Mouse (Mus musculus) stomach, embryonic 16.5 days (tissue): ENCODE results near the gene Ddah2. TPM values are rescaled to one million over a fixed set of nuclear protein-coding genes. Genes with fewer than 3 reads are reported as not detected.
A peak's percentile ranks its signal among the peaks of the same experiment; 100 is the strongest.

Experiments used
- ATAC-seq: fragments of 200-750 bp; cut with Nextera tagmentation; 2 replicates; pipeline ENCODE4 v1.8.0; 2017; ENCODE audit warnings: moderate number of reproducible peaks, moderate TSS enrichment; ENCODE audit not compliant: insufficient read depth, low FRiP score
- H3K27ac ChIP-seq: fragments of 300-500 bp; sonication (generic); 2 replicates; pipeline ENCODE4 v1.5.1; 2014; ENCODE audit warnings: low read length
- H3K27me3 ChIP-seq: fragments of 300-500 bp; sonication (generic); 2 replicates; pipeline ENCODE4 v1.6.1; 2014; ENCODE audit warnings: low read length, control low read depth, mixed read lengths; ENCODE audit not compliant: control insufficient read depth, insufficient read depth
- H3K36me3 ChIP-seq: fragments of 300-500 bp; sonication (generic); 2 replicates; pipeline ENCODE4 v1.6.1; 2014; ENCODE audit warnings: low read length; ENCODE audit not compliant: control insufficient read depth, insufficient read depth
- H3K4me1 ChIP-seq: fragments of 300-500 bp; sonication (generic); 2 replicates; pipeline ENCODE4 v1.6.1; 2014; ENCODE audit warnings: low read length, control low read depth, mixed read lengths; ENCODE audit not compliant: control insufficient read depth, insufficient read depth
- H3K4me2 ChIP-seq: fragments of 300-500 bp; sonication (generic); 2 replicates; pipeline ENCODE4 v1.6.1; 2014; ENCODE audit warnings: low read depth, low read length, mixed read lengths
- H3K4me3 ChIP-seq: fragments of 300-500 bp; sonication (generic); replicated peaks from 2 replicates; pipeline ENCODE4 v1.5.1; 2014; ENCODE audit warnings: mild to moderate bottlenecking, low read length
- H3K9ac ChIP-seq: fragments of 300-500 bp; sonication (generic); 2 replicates; pipeline ENCODE4 v1.6.1; 2014; ENCODE audit warnings: low read length
- H3K9me3 ChIP-seq: fragments of 300-500 bp; sonication (generic); replicated peaks from 2 replicates; pipeline ENCODE4 v1.6.1; 2016; ENCODE audit warnings: low read length, control low read depth; ENCODE audit not compliant: control insufficient read depth
- WGBS: fragments of 180-500 bp; shearing (Covaris S2); extraction: QIAGEN DNeasy Blood & Tissue Kit; methylation state at CpG from one replicate; pipeline ENCODE4 v1.1.7; 2014; 5-methylcytosine and 5-hydroxymethylcytosine counted together
- polyA plus RNA-seq: library from polyadenylated mRNA; unstranded; fragments of >200 nt; fragmentation: Nextera tagmentation; extraction: Ambion mirVana; gene quantifications from 2 replicates; pipeline ENCODE4 v1.2.1, GENCODE M21; 2015

The Ddah2 gene
- polyA plus RNA-seq, 1 experiment from 2014 or later = 193 TPM

DNA sequence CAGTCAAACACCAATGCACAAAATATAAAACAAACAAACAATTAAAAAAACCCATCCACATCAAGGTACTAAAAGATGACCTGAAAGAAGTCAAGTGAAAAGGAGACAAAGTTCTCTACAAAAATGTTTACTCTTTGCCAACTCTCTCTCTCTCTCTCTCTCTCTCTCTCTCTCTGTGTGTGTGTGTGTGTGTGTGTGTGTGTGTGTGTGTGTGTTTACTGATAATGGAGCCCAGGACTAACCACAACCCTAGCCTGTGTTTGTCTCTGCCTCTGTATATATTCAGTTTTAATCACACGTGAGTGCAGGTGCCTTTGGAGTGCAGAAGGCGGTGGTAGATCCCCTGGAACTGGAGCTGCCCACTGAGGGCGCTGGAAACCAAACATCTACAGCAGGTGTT lies 1.7 kb upstream of the Ddah2 start:
- WGBS = 60% methylated on average over 3 of the region's 3 CpGs
- no peak overlapping the region for H3K4me3 ChIP-seq
- no peak overlapping the region for H3K4me2 ChIP-seq
- H3K27ac ChIP-seq = no peak overlapping the region
- no peaks in the 10 kb centered on the region for H3K27me3 ChIP-seq
- H3K9me3 ChIP-seq = no peaks in the 10 kb centered on the region
- peaks cover 31% of the 10 kb centered on the region for H3K4me1 ChIP-seq
- no peak for ATAC-seq
- peaks cover 31% of the 10 kb centered on the region for H3K36me3 ChIP-seq
- no peak overlapping the region for H3K9ac ChIP-seq

DNA sequence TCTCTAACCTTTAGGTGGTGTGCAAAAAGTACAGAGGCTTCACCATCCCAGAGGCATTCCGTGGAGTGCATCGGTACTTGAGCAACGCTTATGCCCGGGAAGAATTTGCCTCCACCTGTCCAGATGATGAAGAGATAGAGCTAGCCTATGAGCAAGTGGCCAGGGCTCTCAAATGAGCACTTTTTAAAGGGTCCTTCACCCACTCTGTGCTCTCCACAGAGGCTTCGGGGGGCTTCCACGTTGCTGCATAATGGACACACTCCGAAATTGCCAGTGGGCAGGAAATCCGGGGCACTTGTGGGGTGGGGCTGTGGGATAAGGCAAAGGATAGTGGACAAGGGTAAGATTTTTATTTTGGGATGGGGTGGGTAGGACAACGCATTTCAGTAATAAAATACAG lies 519 bp upstream of the Ddah2 start:
- ATAC-seq = no peak

DNA sequence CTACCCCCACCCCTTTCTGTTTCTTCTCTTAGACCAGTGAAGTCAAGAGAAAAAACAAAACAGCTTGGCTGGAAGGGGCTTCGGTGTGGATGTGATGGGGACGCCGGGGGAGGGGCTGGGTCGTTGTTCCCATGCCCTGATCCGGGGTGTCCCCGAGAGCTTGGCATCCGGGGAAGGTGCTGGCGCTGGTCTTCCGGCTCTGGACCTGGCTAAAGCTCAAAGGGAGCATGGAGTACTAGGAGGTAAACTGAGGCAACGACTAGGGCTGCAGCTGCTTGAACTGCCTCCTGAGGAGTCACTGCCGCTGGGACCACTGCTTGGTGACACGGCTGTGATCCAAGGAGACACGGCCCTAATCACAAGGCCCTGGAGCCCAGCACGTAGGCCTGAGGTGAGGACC lies 1.2 kb downstream of the Ddah2 start:
- H3K27me3 ChIP-seq = no peaks in the 10 kb centered on the region
- H3K9me3 ChIP-seq = no peaks in the 10 kb centered on the region
- peak overlapping the region; percentile 83 for H3K9ac ChIP-seq
- no peak for ATAC-seq
- H3K4me1 ChIP-seq = peaks cover 39% of the 10 kb centered on the region
- 23% methylated on average over 14 of the region's 14 CpGs for WGBS
- H3K4me3 ChIP-seq = peak overlapping the region; percentile 73
- H3K27ac ChIP-seq = peak overlapping the region; percentile 93
- peaks cover 15% of the 10 kb centered on the region for H3K36me3 ChIP-seq
- H3K4me2 ChIP-seq = peak overlapping the region; percentile 91

More for the DNA sequence above, 519 bp upstream of the Ddah2 start:
- H3K4me3 ChIP-seq = peak overlapping the region; percentile 73
- no peak overlapping the region for H3K4me2 ChIP-seq
- peak overlapping the region; percentile 93; the same call in 1 of the 2 replicates for H3K27ac ChIP-seq
- H3K36me3 ChIP-seq = peaks cover 25% of the 10 kb centered on the region
- no peaks in the 10 kb centered on the region for H3K9me3 ChIP-seq
- WGBS = 47% methylated on average over 9 of the region's 9 CpGs
- H3K27me3 ChIP-seq = no peaks in the 10 kb centered on the region
- no peak overlapping the region for H3K9ac ChIP-seq
- H3K4me1 ChIP-seq = peaks cover 22% of the 10 kb centered on the region

DNA sequence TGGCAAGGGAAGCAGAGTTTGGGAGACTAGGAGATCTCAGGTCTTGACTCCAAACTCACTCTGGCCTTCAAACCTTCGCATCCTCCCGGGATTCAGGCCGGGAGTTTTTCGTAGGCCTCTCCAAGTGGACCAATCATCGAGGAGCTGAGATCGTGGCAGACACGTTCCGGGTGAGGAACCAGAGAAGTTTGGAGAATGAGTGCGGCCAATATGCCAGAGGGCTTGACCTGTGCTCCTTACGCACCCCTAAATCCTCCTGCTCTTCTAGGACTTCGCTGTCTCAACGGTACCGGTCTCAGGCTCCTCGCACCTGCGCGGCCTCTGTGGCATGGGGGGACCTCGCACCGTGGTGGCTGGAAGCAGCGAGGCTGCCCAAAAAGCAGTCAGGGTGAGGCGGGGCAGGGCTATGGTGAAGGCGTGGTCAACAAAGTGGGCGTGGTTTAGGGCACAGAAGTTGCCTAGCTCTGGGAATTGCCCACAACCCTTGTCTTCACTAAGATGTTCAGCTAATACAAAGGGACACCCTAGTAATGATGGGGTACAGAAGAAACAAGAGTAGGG lies 2.0 kb downstream of the Ddah2 start:
- no peaks in the 10 kb centered on the region for H3K9me3 ChIP-seq
- H3K27ac ChIP-seq = 0 out of 2 replicates have a peak overlapping the region, but pooled peaks have one; percentile 36
- H3K4me1 ChIP-seq = peaks cover 45% of the 10 kb centered on the region
- WGBS = 56% methylated on average over 22 of the region's 22 CpGs
- H3K36me3 ChIP-seq = peaks cover 15% of the 10 kb centered on the region
- H3K4me2 ChIP-seq = peak overlapping the region; percentile 91
- H3K9ac ChIP-seq = peak overlapping the region; percentile 83; the same call in 1 of the 2 replicates
- no peak for ATAC-seq
- H3K27me3 ChIP-seq = no peaks in the 10 kb centered on the region
- peak overlapping the region; percentile 73 for H3K4me3 ChIP-seq

DNA sequence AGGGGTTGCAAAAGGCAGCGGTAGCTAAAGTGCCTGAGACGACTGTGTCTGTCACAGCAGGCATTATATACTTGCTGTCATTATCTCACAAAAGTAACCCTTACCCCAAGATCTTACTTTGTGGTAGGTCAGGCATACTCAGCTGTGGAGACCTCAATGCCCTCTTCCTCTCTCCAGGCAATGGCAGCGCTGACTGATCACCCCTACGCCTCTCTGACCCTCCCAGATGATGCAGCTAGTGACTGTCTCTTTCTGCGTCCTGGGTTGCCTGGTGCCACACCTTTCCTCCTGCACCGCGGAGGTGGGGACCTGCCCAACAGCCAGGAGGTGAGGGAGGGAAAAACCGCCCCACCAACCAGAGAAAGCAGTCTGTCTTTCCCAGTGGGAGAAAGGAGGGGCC lies 2.5 kb downstream of the Ddah2 start:
- H3K27me3 ChIP-seq = no peaks in the 10 kb centered on the region

DNA sequence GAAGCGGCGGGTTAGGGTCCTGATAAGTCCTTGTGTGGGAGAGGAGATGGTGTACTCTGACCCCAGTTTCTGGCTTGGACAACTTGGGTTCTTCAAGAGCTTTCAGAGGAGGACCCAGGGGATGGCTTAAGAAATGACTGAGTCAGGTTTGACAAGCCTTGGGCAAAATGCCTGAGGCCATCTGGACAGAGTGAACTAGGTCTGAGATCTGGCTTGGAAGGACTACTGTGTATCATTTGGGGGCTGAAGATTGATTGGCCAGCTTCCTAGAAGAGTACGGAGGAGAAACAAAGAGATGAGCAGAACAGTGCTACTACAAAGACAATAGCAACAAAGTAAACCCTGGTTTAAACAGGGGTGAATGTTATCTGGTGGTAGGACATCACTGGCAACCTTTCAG lies 4.6 kb downstream of the Ddah2 start:
- Histone ChIP-seq H3K4me1 (peaks cover 47% of the 10 kb centered on the region), H3K36me3 (peaks cover 8% of the 10 kb centered on the region)
- ATAC-seq = no peak

More for the DNA sequence above, 2.5 kb downstream of the Ddah2 start:
- peaks cover 45% of the 10 kb centered on the region for H3K4me1 ChIP-seq
- 0 out of 2 replicates have a peak overlapping the region, but pooled peaks have one; percentile 36 for H3K27ac ChIP-seq
- no peak overlapping the region for H3K4me2 ChIP-seq
- no peaks in the 10 kb centered on the region for H3K9me3 ChIP-seq
- WGBS = 75% methylated on average over 8 of the region's 8 CpGs
- no peak overlapping the region for H3K4me3 ChIP-seq
- ATAC-seq = no peak
- H3K36me3 ChIP-seq = peaks cover 15% of the 10 kb centered on the region
- H3K9ac ChIP-seq = peak overlapping the region; percentile 23; the same call in 1 of the 2 replicates

DNA sequence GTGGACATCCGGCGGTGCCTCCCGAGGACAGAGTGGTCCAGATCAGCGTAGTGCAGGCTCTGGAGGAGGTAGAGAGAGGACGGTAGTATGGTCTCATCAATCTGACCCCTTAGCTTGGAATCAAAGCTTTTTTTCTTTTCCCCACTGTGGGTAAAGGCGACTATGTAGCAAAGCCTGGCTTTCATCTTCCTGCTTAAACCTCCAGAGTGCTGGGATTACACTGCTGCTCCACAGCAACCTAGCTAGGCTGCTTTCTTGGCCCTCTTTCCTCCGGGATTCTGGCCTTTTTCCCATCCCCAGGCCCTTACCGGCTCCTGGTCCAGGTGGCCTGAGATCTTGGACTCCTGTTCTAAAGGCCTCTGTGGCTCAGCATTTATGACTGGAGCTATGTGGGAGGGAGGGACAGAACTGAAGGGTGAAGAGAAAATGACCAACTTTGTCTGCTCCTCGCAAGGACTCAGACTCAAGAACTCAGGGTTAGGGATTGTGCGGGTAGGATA lies 5.6 kb downstream of the Ddah2 start:
- peak overlapping the region; percentile 47 for H3K4me3 ChIP-seq
- peaks cover 8% of the 10 kb centered on the region for H3K36me3 ChIP-seq
- peak overlapping the region; percentile 65 for H3K9ac ChIP-seq
- H3K27me3 ChIP-seq = no peaks in the 10 kb centered on the region
- H3K4me1 ChIP-seq = peaks cover 51% of the 10 kb centered on the region
- H3K9me3 ChIP-seq = no peaks in the 10 kb centered on the region
- ATAC-seq = peak; percentile 6; the same call in 1 of the 2 replicates
- H3K4me2 ChIP-seq = peak overlapping the region; percentile 71
- 33% methylated on average over 10 of the region's 10 CpGs for WGBS
- H3K27ac ChIP-seq = peak overlapping the region; percentile 95

More for the DNA sequence above, 4.6 kb downstream of the Ddah2 start:
- H3K27me3 ChIP-seq = no peaks in the 10 kb centered on the region
- H3K4me2 ChIP-seq = no peak overlapping the region
- WGBS = 81% methylated on average over 3 of the region's 3 CpGs
- peak overlapping the region; percentile 16; the same call in 1 of the 2 replicates for H3K27ac ChIP-seq
- no peak overlapping the region for H3K9ac ChIP-seq
- H3K9me3 ChIP-seq = no peaks in the 10 kb centered on the region
- H3K4me3 ChIP-seq = no peak overlapping the region

DNA sequence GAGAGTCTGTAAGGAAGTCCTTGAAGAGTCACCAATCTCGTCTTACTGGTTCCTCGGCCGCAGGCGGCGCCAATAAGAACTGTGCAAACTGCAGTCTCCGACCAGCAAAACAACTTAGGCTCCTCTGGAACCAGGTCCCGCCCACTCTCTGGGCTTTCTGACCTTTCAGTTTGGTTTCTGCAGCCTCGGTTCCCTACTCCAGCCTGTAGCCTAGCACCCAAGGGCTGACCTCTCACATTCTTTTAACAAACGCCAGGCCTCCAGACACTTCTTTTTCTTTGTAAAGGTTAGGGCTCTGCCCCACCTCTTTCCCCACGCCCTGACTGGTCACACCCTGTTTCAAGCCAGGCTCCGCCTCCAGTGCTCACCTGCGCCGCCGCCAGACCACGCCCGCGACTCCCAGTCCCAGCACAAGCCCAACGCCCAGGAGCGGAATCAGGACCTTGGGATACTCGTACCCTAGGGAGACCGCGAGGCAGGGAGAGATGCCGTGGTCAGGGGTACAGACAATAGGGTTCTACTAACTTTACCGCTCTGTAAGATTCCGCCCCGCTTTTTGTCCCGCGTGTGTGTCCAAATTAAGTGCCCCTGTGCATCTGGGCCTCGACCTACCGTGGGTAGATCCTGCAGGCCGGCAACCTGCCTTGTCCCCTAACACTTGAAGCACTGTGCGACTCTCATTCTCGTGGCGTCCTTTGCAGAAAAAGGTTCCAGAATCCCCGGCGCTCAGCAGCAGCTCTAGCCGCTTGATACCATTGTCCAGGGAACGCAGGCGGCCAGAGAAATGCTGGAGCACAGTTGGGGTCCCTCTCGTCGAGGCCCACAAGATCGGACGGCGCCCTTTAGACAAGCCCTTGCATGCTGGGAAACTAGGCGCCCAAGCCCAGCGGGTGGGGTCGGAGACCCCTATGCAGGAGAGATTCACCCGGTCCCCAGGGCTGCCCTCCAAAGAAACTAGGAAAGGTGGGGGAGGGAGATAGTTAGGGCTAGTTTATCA lies 6.4 kb downstream of the Ddah2 start, which contains the start of gene Ly6g6c:
Ly6g6c (plus strand) TSS at position 438 of the 997 bp plus-strand sequence.
- H3K9me3 ChIP-seq = no peaks in the 10 kb centered on the region
- peaks cover 46% of the 10 kb centered on the region for H3K4me1 ChIP-seq

More for the DNA sequence above, 6.4 kb downstream of the Ddah2 start, which contains the start of gene Ly6g6c:
- peak; percentile 82 for ATAC-seq
- Histone ChIP-seq H3K4me3 (peak within 1 kb of the TSS; percentile 47), H3K9ac (peak within 1 kb of the TSS; percentile 65), H3K27ac (peak within 1 kb of the TSS; percentile 95), H3K27me3 (no peaks in the 10 kb centered on the region), H3K36me3 (peaks cover 8% of the 10 kb centered on the region), H3K4me2 (peak within 1 kb of the TSS; percentile 71)
- 3% methylated on average over 48 of the region's 48 CpGs for WGBS
